Mouse (Mus musculus): ENCODE results near the gene Mak. TPM values are rescaled to one million over a fixed set of nuclear protein-coding genes. Genes with fewer than 3 reads are reported as not detected.

Gene Mak
- polyA plus RNA-seq, 1 experiment from 2014 or later, result 0.10 TPM

GRCm38 (mm10) chr13:41071617-41072016, 7.9 kb downstream of the Mak start:
- Histone ChIP-seq H3K27me3 (peaks cover 6% of the 10 kb centered on the region; the same call in 1 of the 2 replicates), H3K4me1 (replicated peaks) (no peaks in the 10 kb centered on the region), H3K4me2 (no peak overlapping the region), H3K4me3 (replicated peaks) (no peak overlapping the region), H3K27ac (replicated peaks) (no peak overlapping the region), H3K9me3 (replicated peaks) (no peaks in the 10 kb centered on the region), H3K9ac (no peak overlapping the region), H3K36me3 (replicated peaks) (no peaks in the 10 kb centered on the region)
- 78% methylated on average over 11 of the region's 11 CpGs for WGBS (ENCODE audit: insufficient replicate concordance)
- ATAC-seq (ENCODE audit: insufficient read depth), result no peak

- no peak overlapping the region for H3K4me3 ChIP-seq (replicated peaks)
- H3K27ac ChIP-seq (replicated peaks), result no peak overlapping the region
- no peaks in the 10 kb centered on the region for H3K27me3 ChIP-seq
- no peaks in the 10 kb centered on the region for H3K9me3 ChIP-seq (replicated peaks)
- no peak for ATAC-seq (ENCODE audit: insufficient read depth)
- no peak overlapping the region for H3K9ac ChIP-seq
- 70% methylated on average over 4 of the region's 4 CpGs for WGBS (ENCODE audit: insufficient replicate concordance)
- H3K36me3 ChIP-seq (replicated peaks), result no peaks in the 10 kb centered on the region
- no peak overlapping the region for H3K4me2 ChIP-seq
- H3K4me1 ChIP-seq (replicated peaks), result no peaks in the 10 kb centered on the region
Observed at GRCm38 (mm10) chr13:41067618-41068017, 11.9 kb downstream of the Mak start.

GRCm38 (mm10) chr13:41051965-41052364, 27.5 kb downstream of the Mak start:
- H3K4me2 ChIP-seq, result no peak overlapping the region
- H3K36me3 ChIP-seq (replicated peaks), result no peaks in the 10 kb centered on the region
- WGBS (ENCODE audit: insufficient replicate concordance), result 46% methylated on average over 5 of the region's 5 CpGs
- no peak overlapping the region for H3K27ac ChIP-seq (replicated peaks)
- H3K4me3 ChIP-seq (replicated peaks), result no peak overlapping the region
- H3K9ac ChIP-seq, result no peak overlapping the region
- no peaks in the 10 kb centered on the region; the same call in 1 of the 2 replicates for H3K27me3 ChIP-seq
- no peaks in the 10 kb centered on the region for H3K9me3 ChIP-seq (replicated peaks)
- ATAC-seq (ENCODE audit: insufficient read depth), result no peak
- no peaks in the 10 kb centered on the region for H3K4me1 ChIP-seq (replicated peaks)

DNA sequence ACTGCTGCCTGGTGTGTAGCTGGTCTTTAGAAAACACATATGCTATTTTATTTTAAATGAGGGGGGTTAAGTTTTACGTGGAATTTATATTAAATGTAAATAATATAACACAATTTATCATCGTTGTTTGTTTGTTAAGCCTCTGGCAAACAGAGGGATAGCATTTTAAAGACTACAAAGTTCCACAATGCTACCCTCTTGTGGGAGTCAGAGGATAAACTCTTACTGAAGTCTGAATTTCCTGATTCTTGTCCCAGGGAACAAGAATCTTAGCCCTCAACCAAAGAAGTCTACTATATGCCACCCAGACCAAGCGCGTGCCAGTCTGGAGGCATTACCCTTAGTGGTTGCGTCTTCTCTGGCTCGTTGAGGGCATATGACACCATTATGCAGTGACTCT, 32.2 kb downstream of the Mak start:
- no peaks in the 10 kb centered on the region for H3K36me3 ChIP-seq (replicated peaks)
- WGBS (ENCODE audit: insufficient replicate concordance), result 70% methylated on average over 6 of the region's 6 CpGs
- no peak overlapping the region for H3K4me3 ChIP-seq (replicated peaks)
- no peaks in the 10 kb centered on the region for H3K4me1 ChIP-seq (replicated peaks)
- H3K27ac ChIP-seq (replicated peaks), result no peak overlapping the region
- H3K4me2 ChIP-seq, result no peak overlapping the region
- peaks cover 4% of the 10 kb centered on the region; the same call in 1 of the 2 replicates for H3K27me3 ChIP-seq
- H3K9me3 ChIP-seq (replicated peaks), result no peaks in the 10 kb centered on the region
- ATAC-seq (ENCODE audit: insufficient read depth), result no peak
- no peak overlapping the region for H3K9ac ChIP-seq

DNA sequence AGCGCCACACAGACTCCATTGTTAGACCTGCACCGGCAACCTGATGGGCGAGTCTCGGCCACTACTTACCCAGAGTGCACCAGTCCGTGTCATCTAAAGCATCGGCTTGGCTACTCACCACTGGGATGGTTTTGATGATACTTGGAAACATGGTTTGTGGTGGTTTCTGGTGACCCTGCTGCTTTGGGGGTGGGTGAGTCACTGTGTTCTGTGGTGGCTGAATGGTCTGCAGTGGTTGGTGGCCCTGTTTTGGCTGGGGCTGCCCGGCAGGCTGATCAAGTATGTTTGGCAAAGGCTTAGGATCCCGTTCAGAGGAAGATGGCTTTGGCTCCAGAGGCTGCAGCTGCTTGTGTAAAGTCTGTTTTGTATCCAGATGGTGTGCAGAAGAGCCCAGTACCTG, 33.6 kb downstream of the Mak start:
- Histone ChIP-seq H3K4me3 (replicated peaks) (no peak overlapping the region), H3K9ac (no peak overlapping the region), H3K4me2 (no peak overlapping the region), H3K4me1 (replicated peaks) (no peaks in the 10 kb centered on the region), H3K27ac (replicated peaks) (no peak overlapping the region), H3K36me3 (replicated peaks) (no peaks in the 10 kb centered on the region), H3K9me3 (replicated peaks) (no peaks in the 10 kb centered on the region), H3K27me3 (peaks cover 11% of the 10 kb centered on the region)
- 79% methylated on average over 8 of the region's 8 CpGs for WGBS (ENCODE audit: insufficient replicate concordance)
- no peak for ATAC-seq (ENCODE audit: insufficient read depth)

DNA sequence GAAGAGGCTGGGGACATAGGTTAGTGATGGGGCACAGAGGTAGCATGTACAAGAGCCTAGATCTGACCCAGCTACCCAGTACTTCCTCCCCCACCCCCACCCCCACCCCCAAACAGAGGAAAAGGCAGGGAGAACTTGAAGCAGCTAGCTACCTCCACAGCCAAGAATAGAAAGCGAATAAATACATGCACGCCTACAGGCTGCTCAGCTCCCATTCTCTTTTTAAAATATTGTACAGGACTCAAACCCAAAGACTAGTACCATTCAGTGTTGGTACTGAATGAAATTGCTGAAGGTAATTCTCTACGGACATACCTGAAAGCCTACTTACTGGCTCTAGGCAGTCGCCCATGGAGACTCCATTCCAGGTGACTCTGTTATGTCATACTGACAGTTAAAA, 37.0 kb downstream of the Mak start:
- 60% methylated on average over 4 of the region's 4 CpGs for WGBS (ENCODE audit: insufficient replicate concordance)
- Histone ChIP-seq H3K4me2 (no peak overlapping the region), H3K9ac (no peak overlapping the region), H3K4me1 (replicated peaks) (no peaks in the 10 kb centered on the region), H3K27ac (replicated peaks) (no peak overlapping the region), H3K36me3 (replicated peaks) (no peaks in the 10 kb centered on the region), H3K27me3 (peaks cover 20% of the 10 kb centered on the region), H3K9me3 (replicated peaks) (no peaks in the 10 kb centered on the region), H3K4me3 (replicated peaks) (no peak overlapping the region)
- no peak for ATAC-seq (ENCODE audit: insufficient read depth)

GRCm38 (mm10) chr13:41030098-41030497, 49.4 kb downstream of the Mak start:
- Histone ChIP-seq H3K4me2 (peak overlapping the region; percentile 45), H3K4me3 (replicated peaks) (no peak overlapping the region), H3K9me3 (replicated peaks) (no peaks in the 10 kb centered on the region), H3K4me1 (replicated peaks) (peaks cover 31% of the 10 kb centered on the region), H3K27ac (replicated peaks) (peak overlapping the region; percentile 59), H3K9ac (no peak overlapping the region), H3K27me3 (no peaks in the 10 kb centered on the region), H3K36me3 (replicated peaks) (0 out of 2 replicates have a peak, but pooled peaks cover 3% of the 10 kb centered on the region)
- ATAC-seq (ENCODE audit: insufficient read depth), result peak; percentile 89
- 37% methylated on average over 5 of the region's 5 CpGs for WGBS (ENCODE audit: insufficient replicate concordance)

DNA sequence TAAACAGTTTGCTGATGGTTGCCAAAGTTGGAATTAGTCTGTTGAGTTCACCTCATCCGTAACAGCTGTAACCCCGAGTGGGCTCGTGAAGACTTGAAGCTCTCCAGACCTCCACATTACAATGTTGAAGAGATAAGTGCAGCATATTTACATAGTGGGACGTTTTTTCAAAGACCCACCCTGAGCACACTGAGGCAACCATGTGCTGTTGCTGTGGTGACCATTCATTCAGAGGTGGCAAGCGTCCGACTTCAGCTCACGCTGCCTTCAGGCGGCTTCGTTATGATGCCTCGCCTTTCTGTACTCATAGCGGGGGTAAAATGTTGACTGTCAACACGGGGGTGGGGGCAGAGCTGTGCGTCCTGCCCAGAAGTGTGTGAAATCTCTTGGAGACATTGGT, 57.4 kb downstream of the Mak start:
- H3K27me3 ChIP-seq, result no peaks in the 10 kb centered on the region
- H3K9me3 ChIP-seq (replicated peaks), result no peaks in the 10 kb centered on the region
- H3K9ac ChIP-seq, result no peak overlapping the region
- no peak for ATAC-seq (ENCODE audit: insufficient read depth)
- H3K27ac ChIP-seq (replicated peaks), result peak overlapping the region; percentile 93; the same call in 1 of the 2 replicates
- WGBS (ENCODE audit: insufficient replicate concordance), result 79% methylated on average over 13 of the region's 13 CpGs
- peaks cover 69% of the 10 kb centered on the region for H3K36me3 ChIP-seq (replicated peaks)
- no peak overlapping the region for H3K4me3 ChIP-seq (replicated peaks)
- peak overlapping the region; percentile 82; the same call in 1 of the 2 replicates for H3K4me2 ChIP-seq
- H3K4me1 ChIP-seq (replicated peaks), result peaks cover 72% of the 10 kb centered on the region

GRCm38 (mm10) chr13:41021607-41022006, 57.9 kb downstream of the Mak start:
- 80% methylated on average over 6 of the region's 6 CpGs for WGBS (ENCODE audit: insufficient replicate concordance)
- no peaks in the 10 kb centered on the region for H3K27me3 ChIP-seq
- peak overlapping the region; percentile 93; the same call in 1 of the 2 replicates for H3K27ac ChIP-seq (replicated peaks)
- peaks cover 76% of the 10 kb centered on the region for H3K4me1 ChIP-seq (replicated peaks)
- no peaks in the 10 kb centered on the region for H3K9me3 ChIP-seq (replicated peaks)
- H3K4me3 ChIP-seq (replicated peaks), result no peak overlapping the region
- H3K4me2 ChIP-seq, result peak overlapping the region; percentile 82
- no peak for ATAC-seq (ENCODE audit: insufficient read depth)
- no peak overlapping the region for H3K9ac ChIP-seq
- peaks cover 69% of the 10 kb centered on the region for H3K36me3 ChIP-seq (replicated peaks)

- 9% methylated on average over 7 of the region's 7 CpGs for WGBS (ENCODE audit: insufficient replicate concordance)
- no peak for ATAC-seq (ENCODE audit: insufficient read depth)
- Histone ChIP-seq H3K9ac (peak overlapping the region; percentile 84), H3K27ac (replicated peaks) (peak overlapping the region; percentile 93), H3K9me3 (replicated peaks) (no peaks in the 10 kb centered on the region), H3K4me3 (replicated peaks) (peak overlapping the region; percentile 75), H3K4me1 (replicated peaks) (peaks cover 81% of the 10 kb centered on the region), H3K4me2 (peak overlapping the region; percentile 82), H3K27me3 (no peaks in the 10 kb centered on the region), H3K36me3 (replicated peaks) (peaks cover 69% of the 10 kb centered on the region)
Observed at GRCm38 (mm10) chr13:41020494-41020893, 59.0 kb downstream of the Mak start.

DNA sequence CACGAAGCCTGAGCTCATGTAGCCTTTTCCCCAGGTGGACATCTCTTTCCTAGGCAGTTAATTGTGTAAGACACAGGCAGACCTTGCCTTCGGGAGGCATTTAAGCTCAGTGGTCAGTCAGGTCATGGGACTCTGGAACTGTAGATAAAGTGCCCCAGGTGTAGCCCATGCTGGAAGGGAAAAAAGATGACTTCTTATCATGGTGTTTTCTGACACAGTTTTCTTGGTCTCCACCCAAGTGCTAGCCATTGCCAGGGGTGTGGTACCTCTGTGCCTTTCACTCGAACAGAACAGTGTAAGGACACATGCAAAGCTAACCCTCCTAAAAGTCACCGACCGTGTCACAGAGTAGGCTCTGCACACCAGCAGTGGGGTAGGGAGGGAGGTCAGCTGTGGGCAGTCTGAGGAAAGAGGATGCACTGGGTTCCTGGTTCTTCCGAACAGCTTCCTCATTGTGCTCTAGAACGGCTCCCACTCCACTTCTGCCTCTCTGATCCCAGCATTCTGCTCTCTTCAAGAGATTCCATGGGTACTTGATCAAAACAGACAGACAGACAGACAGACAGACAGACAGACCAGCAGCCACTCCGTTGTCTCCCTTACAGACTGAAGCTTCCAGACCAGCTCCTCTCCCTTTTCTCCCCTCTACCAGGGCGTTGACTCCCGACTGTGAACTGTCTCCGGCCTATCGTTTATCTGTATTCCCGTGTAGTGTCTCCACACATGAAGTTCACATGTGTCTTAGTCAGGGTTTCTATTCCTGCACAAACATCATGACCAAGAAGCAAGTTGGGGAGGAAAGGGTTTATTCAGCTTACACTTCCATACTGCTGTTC, 60.5 kb downstream of the Mak start:
- Histone ChIP-seq H3K27ac (replicated peaks) (peak overlapping the region; percentile 93), H3K9ac (peak overlapping the region; percentile 84), H3K4me2 (peak overlapping the region; percentile 82), H3K4me1 (replicated peaks) (peaks cover 79% of the 10 kb centered on the region), H3K9me3 (replicated peaks) (no peaks in the 10 kb centered on the region), H3K36me3 (replicated peaks) (peaks cover 77% of the 10 kb centered on the region), H3K4me3 (replicated peaks) (peak overlapping the region; percentile 75), H3K27me3 (no peaks in the 10 kb centered on the region)
- peak; percentile 54 for ATAC-seq (ENCODE audit: insufficient read depth)
- WGBS (ENCODE audit: insufficient replicate concordance), result 33% methylated on average over 13 of the region's 13 CpGs

Data from liver, embryonic 15.5 days (tissue).